Mouse (Mus musculus): ENCODE measurements at regions not wholly inside any gene's neighbourhood (a gene's known extent, or its start where the extent isn't known, plus 50 kb on each side); places are given as distances from the start of the nearest gene placed in this dataset.

- DNase-seq: no peak
Observed at GRCm38 (mm10) chr14:72219523-72219922, 272.1 kb downstream of the Gm9195 start.

GRCm38 (mm10) chr14:72200307-72200706 is 291.3 kb downstream of the Gm9195 start:
- no peak for DNase-seq

- no peak for DNase-seq
Observed at GRCm38 (mm10) chr14:72199900-72200299, 291.7 kb downstream of the Gm9195 start.

- no peak for DNase-seq
Observed at GRCm38 (mm10) chr14:72197972-72198371, 293.7 kb downstream of the Gm9195 start.

- DNase-seq: peak in 1 of 2 experiments; percentile 28
Observed at GRCm38 (mm10) chr14:72187329-72187984, 304.2 kb downstream of the Gm9195 start.

GRCm38 (mm10) chr14:72175751-72176150 is 315.9 kb downstream of the Gm9195 start:
- no peak for DNase-seq

- no peak for DNase-seq
Observed at GRCm38 (mm10) chr14:72172549-72173405, 318.9 kb downstream of the Gm9195 start.

- no peak for DNase-seq
Observed at GRCm38 (mm10) chr14:72171777-72172176, 319.9 kb downstream of the Gm9195 start.

- peak; percentile 4 to 26 for DNase-seq
Observed at GRCm38 (mm10) chr14:72158537-72159323, 332.9 kb downstream of the Gm9195 start.

- no peak for DNase-seq
Observed at GRCm38 (mm10) chr14:72155197-72155907, 336.3 kb downstream of the Gm9195 start.

GRCm38 (mm10) chr14:72151676-72152075 is 340.0 kb downstream of the Gm9195 start:
- no peak for DNase-seq

- no peak for DNase-seq
Observed at GRCm38 (mm10) chr14:72149463-72149862, 342.2 kb downstream of the Gm9195 start.

GRCm38 (mm10) chr14:72148886-72149285 is 342.8 kb downstream of the Gm9195 start:
- DNase-seq: no peak

- DNase-seq: no peak
Observed at GRCm38 (mm10) chr14:72146381-72146780, 345.3 kb downstream of the Gm9195 start.

GRCm38 (mm10) chr14:72142883-72143487 is 348.7 kb downstream of the Gm9195 start:
- no peak for DNase-seq

- DNase-seq: no peak
Observed at GRCm38 (mm10) chr14:72141136-72141535, 350.5 kb downstream of the Gm9195 start.

GRCm38 (mm10) chr14:72130149-72130548 is 361.5 kb downstream of the Gm9195 start:
- no peak for DNase-seq

GRCm38 (mm10) chr14:72121786-72122185 is 369.9 kb downstream of the Gm9195 start:
- no peak for DNase-seq

GRCm38 (mm10) chr14:72121006-72121405 is 370.6 kb downstream of the Gm9195 start:
- DNase-seq: no peak

- peak; percentile 34 to 39 for DNase-seq
Observed at GRCm38 (mm10) chr14:72116842-72117241, 374.8 kb downstream of the Gm9195 start.

GRCm38 (mm10) chr14:72113377-72113993 is 378.2 kb downstream of the Gm9195 start:
- DNase-seq: peak in 1 of 2 experiments; percentile 1
